Mouse (Mus musculus) cerebellum, adult 11 months (tissue): ENCODE data around the gene Rftn2.

Source experiments
- DNase-seq: peaks from one replicate; pipeline ENCODE4 v3.0.0; 2022

The Rftn2 gene

GRCm38 (mm10) chr1:55210202-55210965 is 16.2 kb downstream of the Rftn2 start:
- no peak for DNase-seq

GRCm38 (mm10) chr1:55208500-55209140 is 18.0 kb downstream of the Rftn2 start:
- no peak for DNase-seq

- no peak for DNase-seq
Measured at GRCm38 (mm10) chr1:55207561-55207960, 19.0 kb downstream of the Rftn2 start.

GRCm38 (mm10) chr1:55205808-55206327 is 20.7 kb downstream of the Rftn2 start:
- no peak for DNase-seq

- no peak for DNase-seq
Measured at GRCm38 (mm10) chr1:55201850-55202752, 24.5 kb downstream of the Rftn2 start.

- DNase-seq = no peak
Measured at GRCm38 (mm10) chr1:55198719-55199118, 27.9 kb downstream of the Rftn2 start.

GRCm38 (mm10) chr1:55196327-55197003 is 30.1 kb downstream of the Rftn2 start:
- DNase-seq = no peak

GRCm38 (mm10) chr1:55195021-55195420 is 31.6 kb downstream of the Rftn2 start:
- no peak for DNase-seq

- DNase-seq = no peak
Measured at GRCm38 (mm10) chr1:55194064-55194915, 32.3 kb downstream of the Rftn2 start.

GRCm38 (mm10) chr1:55193316-55193715 is 33.3 kb downstream of the Rftn2 start:
- no peak for DNase-seq

GRCm38 (mm10) chr1:55192824-55193223 is 33.8 kb downstream of the Rftn2 start:
- no peak for DNase-seq

- DNase-seq = no peak
Measured at GRCm38 (mm10) chr1:55192015-55192414, 34.6 kb downstream of the Rftn2 start.

GRCm38 (mm10) chr1:55186592-55187210 is 39.9 kb downstream of the Rftn2 start:
- no peak for DNase-seq

- no peak for DNase-seq
Measured at GRCm38 (mm10) chr1:55185718-55186117, 40.9 kb downstream of the Rftn2 start.

GRCm38 (mm10) chr1:55182392-55182791 is 44.2 kb downstream of the Rftn2 start:
- DNase-seq = no peak

GRCm38 (mm10) chr1:55179917-55180566 is 46.5 kb downstream of the Rftn2 start:
- DNase-seq = no peak

GRCm38 (mm10) chr1:55174558-55175034 is 52.0 kb downstream of the Rftn2 start:
- no peak for DNase-seq

GRCm38 (mm10) chr1:55173720-55174557 is 52.6 kb downstream of the Rftn2 start:
- no peak for DNase-seq
